31 mouse cellular contexts compared by ENCODE assay signal in genomic region chr1:180756711-180757110, GRCm38 (mm10). TPM values are rescaled to one million over a fixed set of nuclear protein-coding genes. Genes with fewer than 3 reads are reported as not detected.
DNase-seq lines count a peak whose midpoint lies in the region; ATAC-seq and TF ChIP-seq lines count a peak whose summit lies in the region.
"Had no signal": no experiment of that assay in that cellular context is flagged by ENCODE, and none has a peak within 500 bp of the region (broad histone marks: within the 10 kb centered on the region; RNA-seq: fewer than 3 reads in every experiment).

No protein-coding gene starts in this region.

- no peak for TF ChIP-seq POLR2A in heart, adult 2 months (IDR thresholded peaks at IDR 0.05; ENCODE audit: insufficient read depth, low read depth, low read length)
- no peak for TF ChIP-seq POLR2A in small intestine, adult 2 months (IDR thresholded peaks at IDR 0.05; ENCODE audit: low read depth, low read length)

- H3K79me2 ChIP-seq in heart, adult 2 months (replicated peaks; ENCODE audit: control insufficient read depth, insufficient read depth, low read length): no peaks in the 10 kb centered on the region

- no peak for ATAC-seq in liver, embryonic 13.5 days (ENCODE audit: low read depth)
- ATAC-seq in megakaryocyte, adult 5-6 weeks (ENCODE audit: poor library complexity, severe bottlenecking): peak; percentile 68
- ATAC-seq: activated CD4-positive, CD25-positive, alpha-beta regulatory T cell, adult 4 months; CD4-positive, CD25-positive, alpha-beta regulatory T cell, adult 4 months; forebrain, embryonic 14.5 days; forebrain, embryonic 16.5 days; Patski had no signal

- no peaks in the 10 kb centered on the region for H3K36me3 ChIP-seq in heart, adult 2 months (ENCODE audit: control insufficient read depth, insufficient read depth, low read length)
- peaks cover 25% of the 10 kb centered on the region for H3K36me3 ChIP-seq in liver, embryonic 13.5 days
- peaks cover 25% of the 10 kb centered on the region for H3K36me3 ChIP-seq in small intestine, adult 2 months (ENCODE audit: control insufficient read depth, insufficient read depth, low read length)

- no peak overlapping the region for H3K9ac ChIP-seq in heart, adult 2 months (ENCODE audit: low read depth, low read length)
- no peak overlapping the region for H3K9ac ChIP-seq in liver, embryonic 13.5 days
- H3K9ac ChIP-seq: embryonic facial prominence, embryonic 13.5 days; embryonic facial prominence, embryonic 15.5 days; forebrain, embryonic 12.5 days had no signal

- WGBS in heart, adult 2 months: 95% methylated on average over 2 of the region's 2 CpGs
- WGBS in liver, embryonic 13.5 days (ENCODE audit: insufficient replicate concordance): 60% methylated on average over 2 of the region's 2 CpGs
- WGBS in small intestine, adult 2 months: 84% methylated on average over 2 of the region's 2 CpGs

- no peaks in the 10 kb centered on the region for H3K4me1 ChIP-seq in heart, adult 2 months (ENCODE audit: control insufficient read depth, insufficient read depth, low read length)
- H3K4me1 ChIP-seq in liver, embryonic 13.5 days (replicated peaks): peaks cover 8% of the 10 kb centered on the region; the same call in 1 of the 2 replicates
- H3K4me1 ChIP-seq in small intestine, adult 2 months (ENCODE audit: control insufficient read depth, insufficient read depth, insufficient read length, low read length): peaks cover 23% of the 10 kb centered on the region; the same call in 1 of the 2 replicates
- H3K4me1 ChIP-seq: embryonic facial prominence, embryonic 13.5 days; embryonic facial prominence, embryonic 15.5 days; forebrain, embryonic 10.5 days; forebrain, embryonic 12.5 days had no signal

- H3K9me3 ChIP-seq in liver, embryonic 13.5 days (replicated peaks): no peaks in the 10 kb centered on the region
- H3K9me3 ChIP-seq: embryonic facial prominence, embryonic 13.5 days; embryonic facial prominence, embryonic 15.5 days; forebrain, embryonic 10.5 days; forebrain, embryonic 12.5 days; G1E had no signal

- no peak overlapping the region for H3K4me3 ChIP-seq in heart, adult 2 months
- H3K4me3 ChIP-seq in liver, embryonic 13.5 days (replicated peaks): no peak overlapping the region
- no peak overlapping the region for H3K4me3 ChIP-seq in small intestine, adult 2 months (ENCODE audit: low read depth, low read length)
- H3K4me3 ChIP-seq: embryonic facial prominence, embryonic 13.5 days; embryonic facial prominence, embryonic 15.5 days; erythroblast, embryonic 14.5 days; forebrain, embryonic 10.5 days; forebrain, embryonic 12.5 days had no signal

- intact Hi-C loops in heart, adult 2 months (cut with DNase I): no loop called here

- H3K27ac ChIP-seq in heart, adult 2 months: no peak overlapping the region
- peak overlapping the region; percentile 2; the same call in 1 of the 2 replicates for H3K27ac ChIP-seq in liver, embryonic 13.5 days
- H3K27ac ChIP-seq in small intestine, adult 2 months (ENCODE audit: insufficient read depth, low read depth, low read length): peak overlapping the region; percentile 86
- H3K27ac ChIP-seq: embryonic facial prominence, embryonic 13.5 days; embryonic facial prominence, embryonic 15.5 days; forebrain, embryonic 10.5 days; forebrain, embryonic 12.5 days had no signal

- H3K27me3 ChIP-seq in heart, adult 2 months (ENCODE audit: control insufficient read depth, insufficient read depth, low read length): no peaks in the 10 kb centered on the region
- no peaks in the 10 kb centered on the region for H3K27me3 ChIP-seq in liver, embryonic 13.5 days
- H3K27me3 ChIP-seq in small intestine, adult 2 months (ENCODE audit: control insufficient read depth, insufficient read depth, low read length): no peaks in the 10 kb centered on the region
- H3K27me3 ChIP-seq: CH12.LX; embryonic facial prominence, embryonic 13.5 days; embryonic facial prominence, embryonic 15.5 days; forebrain, embryonic 12.5 days; Patski had no signal

- DNase-seq in heart, adult 11 months: peak; percentile 66
- DNase-seq in heart, adult 2 months: no peak
- no peak for DNase-seq in liver, embryonic 13.5 days
- DNase-seq in liver: no peak
- no peak for DNase-seq in cerebellum, postnatal 4 days (ENCODE audit: low spot score in 2 of 2)
- DNase-seq in right cerebral cortex, postnatal 36 days (ENCODE audit: low spot score in 2 of 2): no peak
- DNase-seq: adrenal gland, adult 8-10 months; adrenal gland, postnatal 14 days; B cell, adult 2 months; cerebellum, adult 11 months; cerebellum, adult 18-20 months; cerebellum, adult 9-10 months; cerebellum, postnatal 10 days; cerebellum, postnatal 25 days; embryo, embryonic 11 days had no signal

- TF ChIP-seq CTCF in heart, adult 2 months (IDR thresholded peaks at IDR 0.05): no peak
- no peak for TF ChIP-seq CTCF in small intestine, adult 2 months (IDR thresholded peaks at IDR 0.05; ENCODE audit: extremely low read depth, insufficient read length, insufficient replicate concordance, low read depth, low read length)

- no peak overlapping the region for H3K4me2 ChIP-seq in liver, embryonic 13.5 days
- H3K4me2 ChIP-seq: embryonic facial prominence, embryonic 13.5 days; embryonic facial prominence, embryonic 15.5 days; forebrain, embryonic 12.5 days had no signal

- no peak for TF ChIP-seq EP300 in heart, adult 2 months (IDR thresholded peaks at IDR 0.05; ENCODE audit: insufficient read depth, low read depth, low read length)

RNA-seq across cellular contexts. Expression of gene Acbd3, which starts 30.9 kb away (rescaled TPM):
- total RNA-seq in heart, adult 2 months (2021): 10 to 100 TPM; 20.6 to 23.8 TPM
- polyA plus RNA-seq in heart, adult 2 months (2012; rRNA removed): 9.0 and 15.7 TPM in 2 replicates
- polyA plus RNA-seq in liver, embryonic 13.5 days (2015; fragmentation: Nextera tagmentation; extraction: Ambion mirVana): 8.7 and 8.9 TPM in 2 replicates
- total RNA-seq in megakaryocyte, adult 5-6 weeks (2015): 25.2 and 27.1 TPM in 2 replicates
- total RNA-seq in megakaryocyte, adult 5-6 weeks (2017): 49.8 and 52.4 TPM in 2 replicates
- 5.5 and 10.7 TPM in 2 replicates for polyA plus RNA-seq in small intestine, adult 2 months (2012; rRNA removed)

RNA-seq across cellular contexts. Expression of gene H3f3a, which starts 57.0 kb away (rescaled TPM):
- 100 to 1,000 TPM; 405 to 430 TPM for total RNA-seq in heart, adult 2 months (2021)
- 258 and 363 TPM in 2 replicates for polyA plus RNA-seq in heart, adult 2 months (2012; rRNA removed)
- polyA plus RNA-seq in liver, embryonic 13.5 days (2015; fragmentation: Nextera tagmentation; extraction: Ambion mirVana): 2,174 and 2,523 TPM in 2 replicates
- 3,482 and 3,921 TPM in 2 replicates for total RNA-seq in megakaryocyte, adult 5-6 weeks (2015)
- total RNA-seq in megakaryocyte, adult 5-6 weeks (2017): 2,689 and 3,338 TPM in 2 replicates
- 156 and 262 TPM in 2 replicates for polyA plus RNA-seq in small intestine, adult 2 months (2012; rRNA removed)

RNA-seq across cellular contexts. Expression of gene Mixl1, which starts 59.9 kb away (rescaled TPM):
- total RNA-seq in heart, adult 2 months (2021): not detected
- polyA plus RNA-seq in heart, adult 2 months (2012; rRNA removed): not detected in 2 replicates
- polyA plus RNA-seq in liver, embryonic 13.5 days (2015; fragmentation: Nextera tagmentation; extraction: Ambion mirVana): 0.92 and 1.2 TPM in 2 replicates
- total RNA-seq in megakaryocyte, adult 5-6 weeks (2015): not detected in 2 replicates
- total RNA-seq in megakaryocyte, adult 5-6 weeks (2017): not detected in 2 replicates
- not detected in 2 replicates for polyA plus RNA-seq in small intestine, adult 2 months (2012; rRNA removed)
- total RNA-seq: adrenal gland, adult 18-20 months; adrenal gland, adult 8-10 months; adrenal gland, postnatal 14 days; CH12.LX; common myeloid progenitor, adult 5-6 weeks had no signal
- polyA plus RNA-seq: activated CD4-positive, CD25-positive, alpha-beta regulatory T cell, adult 4 months; erythroblast, embryonic 14.5 days; forebrain, embryonic 12.5 days; forebrain, embryonic 16.5 days; G1E; Patski had no signal
